Mouse (Mus musculus): ENCODE data around the gene Sec14l3. TPM values are rescaled to one million over a fixed set of nuclear protein-coding genes. Genes with fewer than 3 reads are reported as not detected.
"Not testable (repeated sequence)": the region's sequence is repeated elsewhere in the genome, so short reads cannot be mapped to it uniquely, and the experiment has no call there.

Gene Sec14l3
- total RNA-seq, 2 experiments from 2014 or later: not detected

DNA sequence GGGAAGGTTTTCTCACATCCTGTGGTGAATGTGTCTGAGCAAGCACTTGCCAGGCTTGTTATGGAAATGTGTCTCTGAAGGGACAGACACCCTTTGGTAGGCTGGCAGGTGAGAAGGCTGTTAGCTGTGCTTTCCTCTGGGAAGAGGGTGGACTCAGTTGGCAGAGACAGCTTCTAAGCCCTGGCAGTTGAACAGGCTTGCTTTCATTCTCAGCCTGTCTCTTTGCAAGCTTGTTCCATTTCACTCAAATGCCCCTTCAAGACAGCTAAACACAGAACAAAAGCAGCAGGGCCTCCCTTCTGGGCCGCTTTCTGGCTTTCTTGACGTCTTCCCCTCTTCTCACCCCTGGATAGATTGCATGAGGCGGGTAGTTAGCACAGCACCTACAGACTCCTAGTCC lies 34.8 kb downstream of the Sec14l3 start:
- no peak for DNase-seq (ENCODE audit: low spot score in 2 of 2)

DNA sequence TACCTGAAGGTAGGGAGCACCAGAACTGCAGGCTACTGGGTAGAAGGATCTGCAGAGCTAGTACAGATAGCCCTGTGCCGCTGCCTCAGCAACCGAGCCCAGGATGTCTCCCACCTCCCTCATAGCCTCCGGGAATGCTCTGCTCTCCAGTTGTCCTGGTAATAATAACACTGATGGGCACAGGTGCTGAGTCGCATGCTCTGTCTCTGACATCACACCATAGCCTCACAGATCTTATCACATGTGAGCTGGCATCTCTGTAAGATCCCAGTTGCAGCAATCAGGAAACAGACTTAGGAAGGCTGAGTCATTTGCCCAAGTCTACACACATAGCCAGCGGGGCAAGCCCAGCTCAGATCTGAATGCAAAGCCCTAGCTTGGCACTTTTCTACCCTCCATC lies 37.2 kb downstream of the Sec14l3 start:
- no peak for DNase-seq (ENCODE audit: low spot score in 2 of 2)

DNA sequence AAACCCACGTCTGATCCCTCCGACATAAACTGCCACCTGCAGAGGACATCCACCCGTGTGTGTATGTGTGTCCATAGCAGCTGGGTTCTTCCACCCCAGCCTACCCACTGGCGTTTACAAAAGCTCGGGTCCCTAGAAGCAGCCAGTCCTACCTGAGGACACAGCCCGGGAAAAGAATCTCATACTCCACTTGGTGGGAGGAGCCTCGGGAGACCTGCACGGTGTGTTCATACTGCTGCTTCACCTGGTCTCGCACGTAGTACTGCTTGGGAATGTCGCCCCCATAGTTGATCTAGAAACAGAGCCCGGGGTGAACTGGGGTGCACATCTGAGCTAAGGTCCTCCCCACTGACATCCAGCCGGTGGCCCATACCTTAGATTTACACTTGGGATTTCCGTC lies 38.9 kb downstream of the Sec14l3 start:
- DNase-seq (ENCODE audit: low spot score in 2 of 2): no peak

DNA sequence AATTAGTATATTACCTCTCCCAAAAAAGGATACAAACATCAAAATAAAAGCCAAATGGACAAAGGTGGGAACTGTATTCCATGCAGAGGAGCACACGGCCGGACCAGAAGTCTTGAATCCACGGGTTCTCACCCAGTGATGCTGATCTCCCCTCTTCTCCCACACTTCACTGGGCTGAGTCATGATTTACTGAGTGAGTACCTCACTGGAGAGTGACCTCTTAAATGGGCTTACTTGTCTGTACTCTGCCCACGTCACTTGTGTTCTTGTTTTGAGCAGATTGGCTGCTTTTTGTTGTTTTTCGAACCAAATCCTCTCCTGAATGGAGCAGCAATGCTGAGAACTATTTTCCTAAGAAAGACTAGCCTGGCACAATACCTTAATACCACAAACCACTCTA lies 40.3 kb downstream of the Sec14l3 start:
- DNase-seq (ENCODE audit: low spot score in 2 of 2): no peak

DNA sequence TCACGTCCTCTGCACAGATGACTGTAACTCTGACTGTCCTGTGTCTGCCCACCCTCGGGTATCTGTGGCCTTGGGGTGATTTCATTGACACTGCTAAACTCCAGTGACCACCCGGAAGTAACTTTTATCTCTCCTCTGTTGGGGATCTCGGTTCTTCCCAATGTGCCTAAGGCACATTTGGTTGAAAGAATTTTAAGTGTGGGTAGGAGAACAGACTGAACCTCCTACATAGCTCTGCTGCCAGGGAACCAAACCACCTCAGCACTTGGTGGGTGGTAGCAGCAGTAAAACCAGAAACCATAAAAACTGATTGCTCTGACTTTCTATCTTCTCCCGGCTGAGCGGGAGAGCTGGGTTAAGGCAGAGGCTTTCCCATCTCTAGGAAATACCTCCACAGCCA lies 40.8 kb downstream of the Sec14l3 start:
- no peak for DNase-seq (ENCODE audit: low spot score in 2 of 2)

DNA sequence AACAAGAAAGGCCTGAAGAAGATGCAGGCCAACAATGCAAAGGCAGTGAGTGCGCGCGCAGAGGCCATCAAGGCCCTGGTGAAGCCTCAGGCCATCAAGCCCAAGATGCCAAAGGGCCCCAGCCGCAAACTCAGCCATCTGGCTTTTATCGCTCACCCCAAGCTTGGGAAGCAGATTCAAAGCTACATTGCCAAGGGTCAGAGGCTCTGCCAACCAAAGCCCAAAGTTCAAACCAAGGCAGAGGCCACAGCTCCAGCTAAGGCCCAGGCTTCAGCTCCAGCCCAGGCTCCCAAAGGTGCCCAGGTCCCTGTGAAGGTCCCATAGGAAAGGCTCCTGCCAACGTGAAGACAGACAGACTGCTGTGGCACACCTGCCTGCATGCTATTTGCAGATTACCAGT lies 43.3 kb downstream of the Sec14l3 start:
- not testable (repeated sequence) for DNase-seq (ENCODE audit: low spot score in 2 of 2)

DNA sequence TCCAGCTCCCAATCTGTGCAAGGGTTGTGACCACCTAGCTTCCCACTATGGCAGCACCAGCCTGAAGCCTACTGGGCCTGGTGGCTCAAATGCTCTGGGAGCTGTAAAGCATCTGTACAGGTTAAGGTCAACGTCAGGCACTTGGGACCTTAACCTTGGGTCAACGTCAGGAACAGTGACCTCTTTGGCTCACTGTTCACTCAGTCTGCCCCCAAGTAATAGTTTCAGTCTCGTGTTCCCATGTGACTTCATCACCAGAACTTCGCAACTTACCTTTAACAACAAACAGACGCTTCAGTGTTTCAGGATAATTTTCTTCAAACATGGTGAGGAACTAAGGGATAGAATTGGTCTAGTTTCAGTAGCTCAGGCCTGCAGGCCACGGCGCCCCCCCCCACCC lies 44.0 kb downstream of the Sec14l3 start:
- DNase-seq (ENCODE audit: low spot score in 2 of 2): no peak

DNA sequence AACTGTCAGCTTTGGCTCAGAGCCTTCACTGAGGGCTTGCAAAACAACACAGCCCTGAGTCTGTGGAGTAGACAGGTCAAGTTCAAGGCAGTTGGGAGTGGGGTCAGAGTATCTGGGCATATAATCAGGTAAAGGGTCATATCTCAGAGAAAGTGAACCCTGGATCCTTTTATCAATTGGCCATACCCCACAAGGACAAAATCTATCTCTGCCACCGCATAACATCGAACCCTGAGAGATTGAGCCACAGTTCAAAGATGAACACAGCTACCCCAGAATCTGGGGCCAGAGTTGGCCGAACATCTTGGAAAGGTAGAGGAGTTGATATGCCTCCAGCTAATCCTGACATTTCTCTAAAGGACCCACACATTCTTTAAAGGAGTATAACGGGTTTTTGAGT lies 47.4 kb downstream of the Sec14l3 start:
- DNase-seq (ENCODE audit: low spot score in 2 of 2): no peak

DNA sequence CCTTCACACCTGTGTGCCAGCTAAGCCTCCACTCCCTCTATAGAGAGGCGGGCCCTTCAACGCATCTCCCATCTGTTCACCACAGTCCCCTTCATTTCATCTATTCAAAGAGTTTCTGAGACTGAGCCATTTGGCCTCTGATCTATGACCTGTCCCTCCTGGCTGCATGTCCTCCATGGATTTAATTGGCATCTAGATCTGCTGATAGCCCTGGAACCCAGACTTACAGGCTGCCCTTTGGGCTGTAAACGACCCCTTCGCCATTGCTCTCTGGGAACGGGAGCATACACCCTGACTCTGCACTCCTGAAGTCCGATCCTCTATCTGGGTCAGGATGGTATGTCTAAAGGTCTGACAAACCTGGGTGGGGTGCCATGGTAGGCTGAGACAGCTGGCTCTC lies 48.2 kb downstream of the Sec14l3 start:
- DNase-seq (ENCODE audit: low spot score in 2 of 2): no peak

DNA sequence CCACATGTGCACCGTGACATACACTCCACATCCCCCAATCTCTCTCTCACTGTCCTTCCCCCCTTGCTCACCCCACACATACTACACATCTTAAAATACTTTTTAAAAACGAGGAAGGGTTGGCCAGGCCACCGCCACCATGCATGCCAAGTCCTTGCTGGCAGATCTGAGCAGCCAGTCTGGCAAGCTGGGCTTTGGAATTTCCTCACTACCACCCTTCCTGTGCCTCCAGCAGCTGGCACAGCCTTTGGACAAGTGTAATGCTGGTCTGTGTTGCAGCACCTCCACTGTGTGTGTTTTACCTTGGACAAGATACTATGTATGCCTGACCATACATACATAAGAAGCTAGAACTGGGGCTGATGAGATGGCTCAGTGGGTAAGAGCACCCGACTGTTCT lies 48.9 kb downstream of the Sec14l3 start:
- no peak for DNase-seq (ENCODE audit: low spot score in 2 of 2)

DNA sequence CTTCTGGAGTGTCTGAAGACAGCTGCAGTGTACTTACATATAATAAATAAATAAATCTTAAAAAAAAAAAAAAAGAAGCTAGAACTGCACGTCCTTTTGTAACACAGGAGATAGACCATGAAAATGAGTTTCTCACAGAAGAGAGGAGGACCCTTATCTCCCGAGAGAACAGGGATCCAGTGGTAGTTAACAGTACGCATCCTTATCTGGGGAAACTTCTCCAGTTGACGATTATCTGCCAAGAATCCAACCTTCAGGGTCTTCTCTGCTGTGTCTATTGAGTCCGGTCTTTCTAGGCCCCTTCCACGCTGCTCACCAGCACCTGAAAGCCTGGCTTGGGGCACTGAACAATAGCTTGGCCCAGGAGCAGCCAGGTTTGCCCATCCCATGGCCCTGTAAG lies 49.3 kb downstream of the Sec14l3 start:
- DNase-seq (ENCODE audit: low spot score in 2 of 2): no peak

DNA sequence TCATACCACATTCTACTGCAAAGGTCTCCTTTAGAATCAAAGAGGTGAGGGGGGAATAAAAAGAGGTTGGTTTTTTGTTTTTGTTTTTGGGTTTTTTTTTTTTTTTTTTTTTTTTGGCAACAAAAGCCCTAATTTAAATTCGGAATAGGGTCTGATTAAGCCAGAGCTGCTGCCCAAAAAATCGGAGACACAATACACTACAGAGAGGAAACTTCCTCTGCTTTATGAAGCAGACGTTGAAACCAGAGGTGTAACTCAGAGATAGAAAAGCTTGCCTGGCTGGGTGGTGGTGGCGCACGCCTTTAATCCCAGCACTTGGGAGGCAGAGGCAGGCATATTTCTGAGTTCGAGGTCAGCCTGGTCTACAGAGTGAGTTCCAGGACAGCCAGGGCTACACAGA lies 49.9 kb downstream of the Sec14l3 start:
- DNase-seq (ENCODE audit: low spot score in 2 of 2): not testable (repeated sequence)

DNA sequence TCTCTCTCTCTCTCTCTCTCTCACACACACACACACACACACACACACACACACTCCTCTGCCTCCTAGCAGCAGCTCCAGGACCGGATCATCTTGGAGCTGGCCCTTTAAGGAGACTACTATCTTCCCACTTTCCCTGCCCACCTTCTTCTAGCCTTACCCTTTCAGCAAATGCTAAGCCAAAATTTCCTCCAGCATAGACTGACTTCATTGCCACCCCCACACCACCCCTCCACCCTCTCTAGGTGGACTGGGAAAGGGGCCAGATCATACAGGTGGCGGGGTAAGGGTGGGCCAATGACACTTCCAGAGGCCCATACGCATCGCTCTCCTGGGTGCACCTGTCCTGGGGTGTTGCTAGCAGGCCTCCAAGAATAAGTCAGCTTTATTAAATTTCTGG lies 50.8 kb downstream of the Sec14l3 start:
- no peak for DNase-seq (ENCODE audit: low spot score in 2 of 2)

DNA sequence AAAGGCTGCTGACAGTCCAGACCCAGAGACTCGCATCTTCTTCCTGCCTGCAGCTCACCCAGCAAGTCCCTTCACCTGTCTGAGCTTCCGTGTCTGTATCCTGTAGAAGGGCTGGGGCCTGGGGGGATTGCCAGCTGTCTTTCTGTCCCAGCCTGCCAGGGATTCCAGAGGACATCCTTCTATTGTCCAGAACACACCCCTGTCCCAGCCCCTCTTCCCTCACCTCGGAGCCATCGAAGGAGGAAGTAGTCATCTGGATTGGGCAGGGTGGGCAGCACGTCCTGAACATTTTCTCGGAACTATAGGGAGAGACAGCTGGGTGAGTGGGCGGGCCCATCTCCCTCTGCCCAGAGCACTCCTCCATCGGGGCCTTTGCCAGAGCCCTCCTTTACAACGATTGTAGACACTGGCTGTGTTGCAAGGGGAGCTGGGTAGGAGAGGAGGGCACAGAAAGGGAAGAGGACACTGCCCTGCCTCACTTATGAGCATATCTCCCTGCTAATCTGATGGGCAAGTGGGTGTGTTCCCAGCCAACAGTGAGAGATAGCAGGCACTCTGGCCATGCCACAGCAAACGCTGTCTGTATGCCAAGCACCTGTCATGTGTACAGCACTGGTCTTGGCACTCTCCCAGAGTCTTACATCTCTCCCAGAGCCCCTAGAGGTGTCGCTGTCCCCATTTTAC lies 52.0 kb downstream of the Sec14l3 start:
- DNase-seq (ENCODE audit: low spot score in 2 of 2): no peak

DNA sequence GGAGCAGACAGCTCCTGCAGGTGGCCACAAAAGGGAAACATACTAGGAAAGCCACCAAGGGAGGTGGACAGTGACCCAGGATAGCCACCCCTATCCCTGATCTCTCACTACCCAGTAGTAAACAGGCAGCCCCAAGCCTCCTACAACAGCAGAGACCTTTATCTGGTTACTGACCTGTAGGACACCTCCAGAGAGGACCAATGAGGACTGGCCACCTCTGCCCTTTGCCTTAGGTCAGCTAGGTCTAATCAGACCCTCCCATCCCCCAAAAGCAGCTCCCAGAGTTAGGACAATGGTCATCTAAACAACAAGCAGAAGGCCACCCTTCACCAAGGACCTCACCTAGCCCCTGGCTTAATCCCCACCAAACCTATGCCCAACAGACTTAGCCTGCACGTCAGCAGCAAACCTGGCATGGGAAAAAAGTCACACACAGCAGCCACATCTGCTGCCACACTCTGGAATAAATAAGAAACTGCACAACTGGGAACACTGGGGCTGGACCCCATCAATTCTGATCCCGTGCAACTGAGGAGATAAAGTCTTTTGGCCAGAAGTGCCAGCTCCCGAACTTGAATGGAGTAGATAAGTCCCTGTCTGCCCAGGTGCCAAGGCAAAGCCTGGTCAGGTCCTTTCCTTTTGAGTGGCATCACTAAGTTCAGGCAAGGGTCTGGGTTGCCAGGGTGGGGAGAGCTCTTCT lies 52.9 kb downstream of the Sec14l3 start:
- no peak for DNase-seq (ENCODE audit: low spot score in 2 of 2)

DNA sequence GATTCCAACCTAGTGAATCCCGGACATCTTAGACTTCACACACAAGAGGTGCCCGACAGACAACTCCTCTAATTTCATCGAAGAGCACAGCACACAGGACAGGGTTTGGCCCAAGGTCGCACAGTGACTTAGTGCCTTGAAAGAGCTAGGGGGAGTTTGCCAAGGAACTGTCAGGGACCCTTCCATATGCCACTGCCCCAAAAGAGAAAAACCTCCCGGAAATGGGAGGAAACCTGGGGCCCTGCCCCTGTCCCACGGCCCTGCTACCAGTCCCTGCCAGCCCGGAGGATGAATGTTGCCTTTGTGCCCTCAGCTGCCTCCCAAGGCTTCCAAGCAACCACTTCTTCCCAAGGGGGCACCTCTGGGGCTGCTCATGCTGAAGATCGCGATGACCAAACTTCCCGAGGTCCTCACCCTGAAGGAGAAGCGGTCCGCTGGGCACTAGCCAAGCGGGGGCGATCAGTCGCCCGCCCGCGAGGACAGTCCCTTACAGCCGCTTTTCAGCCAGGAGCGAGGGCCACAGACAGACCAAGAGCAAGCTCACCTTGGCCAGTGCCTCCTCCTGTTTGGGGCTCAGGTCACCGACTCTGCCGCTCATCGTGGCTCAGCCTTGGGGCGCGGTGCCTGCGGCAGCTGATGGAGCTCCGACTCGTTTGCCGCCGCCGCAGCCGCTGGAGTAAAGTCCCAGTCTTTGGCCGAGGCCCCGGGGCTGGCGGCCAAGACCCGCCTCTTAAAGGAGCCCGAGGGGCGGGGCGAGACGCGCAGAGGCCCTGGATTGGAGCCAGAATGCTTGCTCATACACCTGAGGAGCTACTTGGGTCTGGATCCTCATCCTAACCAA lies 53.7 kb downstream of the Sec14l3 start:
- peak; percentile 43 to 51 for DNase-seq (ENCODE audit: low spot score in 2 of 2)

DNA sequence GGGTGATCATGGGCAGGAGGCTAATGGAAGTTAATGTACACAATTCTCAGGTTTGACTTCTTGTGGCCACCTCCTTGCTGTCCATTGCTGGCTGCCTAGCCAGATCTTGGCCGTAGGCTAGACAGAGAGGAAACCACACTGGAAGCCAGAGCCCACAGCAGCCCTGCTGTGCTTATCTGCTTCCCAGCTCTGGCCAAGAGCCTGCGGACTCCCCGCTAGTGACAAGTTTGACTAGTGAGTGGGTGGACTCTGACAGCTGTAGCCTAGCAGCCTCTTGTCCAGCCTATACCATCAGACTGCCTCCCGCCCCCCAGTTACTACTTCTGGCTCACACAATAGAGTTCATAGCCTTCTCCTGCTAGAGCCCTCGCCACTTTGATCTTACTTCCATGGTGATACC lies 55.0 kb downstream of the Sec14l3 start:
- no peak for DNase-seq (ENCODE audit: low spot score in 2 of 2)

DNA sequence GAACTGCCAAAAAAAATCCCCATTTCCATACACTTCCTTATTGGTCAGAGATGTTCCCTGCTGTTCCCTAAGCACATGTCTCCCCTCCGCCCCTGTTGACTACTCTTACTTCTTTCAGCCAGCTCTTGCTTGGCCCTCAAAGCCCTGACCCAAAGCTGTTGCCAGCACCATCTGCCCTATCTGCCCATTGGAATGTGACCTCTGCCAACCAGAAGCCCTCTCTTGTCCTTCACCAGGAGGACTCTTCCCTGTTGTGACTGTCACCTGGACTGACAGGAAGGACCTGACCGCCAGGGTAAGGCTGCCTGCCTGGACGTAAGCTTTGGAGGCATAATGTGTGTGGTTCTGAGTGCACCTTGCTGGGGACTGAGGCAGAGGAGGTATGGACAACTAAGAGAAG lies 57.0 kb downstream of the Sec14l3 start:
- DNase-seq (ENCODE audit: low spot score in 2 of 2): no peak

DNA sequence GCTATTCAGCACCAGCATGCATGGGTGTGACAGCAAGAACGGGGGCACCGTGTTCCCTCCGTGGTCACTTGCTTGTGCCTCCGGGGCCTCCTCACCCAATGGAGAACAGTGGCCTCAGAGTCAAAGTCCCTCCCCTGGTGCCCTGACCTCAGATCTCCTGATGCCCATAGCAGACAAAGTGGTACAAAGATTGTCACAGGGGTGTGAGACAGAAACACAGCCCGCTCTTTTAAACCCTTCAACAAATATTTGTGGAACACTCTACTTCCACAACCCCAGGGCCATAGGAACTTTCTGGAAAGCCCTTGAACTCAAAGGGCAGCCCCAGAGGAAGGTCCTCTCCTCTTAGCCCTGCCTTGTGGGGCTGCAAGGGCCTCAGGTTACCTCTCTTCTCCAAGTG lies 57.6 kb downstream of the Sec14l3 start:
- DNase-seq (ENCODE audit: low spot score in 2 of 2): no peak

DNA sequence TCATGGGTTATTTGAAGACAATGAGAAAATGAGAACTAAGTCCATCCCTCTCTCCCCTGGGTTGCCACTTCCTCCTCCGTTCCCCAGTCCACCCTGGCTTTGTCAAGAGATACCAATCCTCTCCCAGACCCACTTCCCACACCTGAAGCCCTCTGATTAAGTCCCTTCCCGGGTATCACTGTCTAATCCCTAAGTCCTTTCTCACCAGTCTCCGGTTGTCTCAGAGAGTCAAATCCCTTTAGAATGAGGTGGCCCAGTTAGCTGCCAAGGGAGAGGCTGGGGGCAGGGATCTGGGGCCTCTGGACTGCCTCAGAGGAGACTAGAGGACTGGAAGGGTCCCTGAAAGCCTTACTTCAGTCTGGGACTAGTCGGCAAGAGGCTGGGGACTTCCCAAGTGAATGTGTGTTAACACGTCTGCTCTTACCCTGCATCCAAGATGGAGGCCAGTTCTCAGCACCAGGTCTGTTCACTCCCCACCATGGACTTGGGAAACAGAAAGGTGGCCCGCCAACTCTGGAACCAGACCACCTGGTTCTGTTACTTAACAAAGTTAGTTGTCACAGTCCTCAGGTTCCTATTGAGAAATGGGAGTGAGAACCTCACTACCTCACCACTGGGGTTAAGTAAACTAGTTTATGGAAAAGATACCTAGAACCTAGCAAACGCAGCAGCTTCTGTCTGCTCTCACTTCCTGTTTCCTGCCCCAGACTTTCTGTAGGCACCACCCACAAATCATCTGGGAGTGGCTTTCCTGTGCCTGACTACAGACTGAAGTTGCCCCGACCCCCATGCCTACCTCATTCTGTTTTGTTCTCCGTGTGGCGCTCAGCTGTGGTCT lies 58.3 kb downstream of the Sec14l3 start, which contains the start of gene Sec14l2:
TSS of gene Sec14l2 (minus strand) at position 674 of the 838 bp plus-strand sequence.
- DNase-seq (ENCODE audit: low spot score in 2 of 2): no peak

DNA sequence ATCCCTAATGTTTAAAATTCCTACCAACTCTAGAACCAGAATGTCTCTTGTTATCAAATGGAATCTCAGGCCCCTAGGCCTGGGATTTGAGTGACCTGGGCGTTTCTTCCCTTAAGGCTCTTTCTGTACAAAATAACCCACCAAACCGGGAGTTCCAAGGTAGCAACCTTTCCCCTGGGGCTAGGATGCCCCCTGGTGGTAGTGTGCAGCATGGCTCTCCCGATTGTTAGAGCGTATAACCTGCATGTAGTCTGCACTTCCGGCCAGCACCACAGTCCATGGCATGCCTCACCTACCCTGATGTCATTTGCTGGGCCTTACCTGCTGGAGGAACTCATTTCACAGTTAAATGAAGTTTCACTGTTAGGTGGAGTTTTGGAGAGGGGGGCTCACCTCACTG lies 59.3 kb downstream of the Sec14l3 start:
- peak in 1 of 2 experiments; percentile 53 for DNase-seq (ENCODE audit: low spot score in 2 of 2)
